Mouse (Mus musculus) T-helper 1 cell (primary cell): ENCODE measurements around the gene Rnf169.
"Not testable (repeated sequence)": the region's sequence is repeated elsewhere in the genome, so short reads cannot be mapped to it uniquely, and the experiment has no call there.

Source experiments
- in situ Hi-C: fragments of 300-600 bp; cut with MboI, MseI; formaldehyde crosslinking; loops from one replicate; pipeline ENCODE4 v1.15.1; 2025; ENCODE audit warnings: high pct_unique_total_duplicates

Rnf169 gene

GRCm38 (mm10) chr7:99979546-99980131 lies 609 bp downstream of the Rnf169 start:
- in situ Hi-C loops = no loop called here

- in situ Hi-C loops = no loop called here
Observed at GRCm38 (mm10) chr7:99979081-99979480, 1.2 kb downstream of the Rnf169 start.

- in situ Hi-C loops = no loop called here
Observed at GRCm38 (mm10) chr7:99978041-99978440, 2.2 kb downstream of the Rnf169 start.

GRCm38 (mm10) chr7:99975819-99976575 lies 4.3 kb downstream of the Rnf169 start:
- in situ Hi-C loops = no loop called here

GRCm38 (mm10) chr7:99974208-99974970 lies 5.9 kb downstream of the Rnf169 start:
- in situ Hi-C loops = no loop called here

- in situ Hi-C loops = not testable (repeated sequence)
Observed at GRCm38 (mm10) chr7:99972912-99973311, 7.3 kb downstream of the Rnf169 start.

GRCm38 (mm10) chr7:99971926-99972325 lies 8.3 kb downstream of the Rnf169 start:
- in situ Hi-C loops = no loop called here

GRCm38 (mm10) chr7:99969151-99969550 lies 11.1 kb downstream of the Rnf169 start:
- in situ Hi-C loops = no loop called here

- in situ Hi-C loops = no loop called here
Observed at GRCm38 (mm10) chr7:99966011-99966721, 14.1 kb downstream of the Rnf169 start.

- in situ Hi-C loops = no loop called here
Observed at GRCm38 (mm10) chr7:99965020-99965841, 15.0 kb downstream of the Rnf169 start.

- in situ Hi-C loops = no loop called here
Observed at GRCm38 (mm10) chr7:99963237-99963860, 16.9 kb downstream of the Rnf169 start.

GRCm38 (mm10) chr7:99962536-99963236 lies 17.6 kb downstream of the Rnf169 start:
- in situ Hi-C loops = no loop called here

GRCm38 (mm10) chr7:99961518-99961917 lies 18.7 kb downstream of the Rnf169 start:
- in situ Hi-C loops = no loop called here

GRCm38 (mm10) chr7:99960571-99960970 lies 19.7 kb downstream of the Rnf169 start:
- in situ Hi-C loops = not testable (repeated sequence)

- in situ Hi-C loops = no loop called here
Observed at GRCm38 (mm10) chr7:99957226-99957965, 22.9 kb downstream of the Rnf169 start.

GRCm38 (mm10) chr7:99956095-99956494 lies 24.2 kb downstream of the Rnf169 start:
- in situ Hi-C loops = no loop called here

- in situ Hi-C loops = no loop called here
Observed at GRCm38 (mm10) chr7:99954212-99954611, 26.0 kb downstream of the Rnf169 start.

GRCm38 (mm10) chr7:99953442-99954098 lies 26.7 kb downstream of the Rnf169 start:
- in situ Hi-C loops = no loop called here

GRCm38 (mm10) chr7:99947329-99947728 lies 32.9 kb downstream of the Rnf169 start:
- in situ Hi-C loops = no loop called here
